Comparison of ENCODE assay signal across 9 mouse cellular contexts in genomic region chr14:121996786-121997185, GRCm38 (mm10). TPM values are rescaled to one million over a fixed set of nuclear protein-coding genes. Genes with fewer than 3 reads are reported as not detected.
DNase-seq lines count a peak whose midpoint lies in the region; ATAC-seq lines count a peak whose summit lies in the region.
"Had no signal": no experiment of that assay in that cellular context is flagged by ENCODE, and none has a peak within 500 bp of the region (broad histone marks: within the 10 kb centered on the region; RNA-seq: fewer than 3 reads in every experiment).

No protein-coding gene starts in this region.

- 90% methylated on average over 8 of the region's 8 CpGs for WGBS in heart, embryonic 11.5 days (ENCODE audit: insufficient replicate concordance)
- 80% methylated on average over 8 of the region's 8 CpGs for WGBS in lung, embryonic 16.5 days
- WGBS in hindbrain, embryonic 12.5 days: 89% methylated on average over 8 of the region's 8 CpGs

- no peaks in the 10 kb centered on the region; the same call in 1 of the 2 replicates for H3K4me1 ChIP-seq in heart, embryonic 11.5 days (ENCODE audit: control insufficient read depth, insufficient read depth, low read length)
- no peaks in the 10 kb centered on the region for H3K4me1 ChIP-seq in lung, embryonic 16.5 days (replicated peaks; ENCODE audit: control insufficient read depth, insufficient read depth, low read length)
- no peaks in the 10 kb centered on the region for H3K4me1 ChIP-seq in hindbrain, embryonic 12.5 days

- H3K27ac ChIP-seq in heart, embryonic 11.5 days (ENCODE audit: low read depth, low read length): no peak overlapping the region
- no peak overlapping the region for H3K27ac ChIP-seq in lung, embryonic 16.5 days (ENCODE audit: low read length)
- H3K27ac ChIP-seq in hindbrain, embryonic 12.5 days: no peak overlapping the region

- H3K36me3 ChIP-seq in heart, embryonic 11.5 days (ENCODE audit: control insufficient read depth, insufficient read depth, low read length): no peaks in the 10 kb centered on the region
- peaks cover 6% of the 10 kb centered on the region; the same call in 1 of the 2 replicates for H3K36me3 ChIP-seq in lung, embryonic 16.5 days (ENCODE audit: control insufficient read depth, insufficient read depth, low read length)
- H3K36me3 ChIP-seq in hindbrain, embryonic 12.5 days: peaks cover 15% of the 10 kb centered on the region

- no peak for ATAC-seq in heart, embryonic 11.5 days (replicated peaks; ENCODE audit: insufficient number of reproducible peaks, low FRiP score, low TSS enrichment)
- ATAC-seq in lung, embryonic 16.5 days (ENCODE audit: low read depth): 0 out of 2 replicates have a peak, but pooled peaks have one; percentile 24
- no peak for ATAC-seq in hindbrain, embryonic 12.5 days (ENCODE audit: low FRiP score)

- H3K4me3 ChIP-seq in heart, embryonic 11.5 days (ENCODE audit: low read depth, low read length): no peak overlapping the region
- H3K4me3 ChIP-seq in lung, embryonic 16.5 days (ENCODE audit: low read length): no peak overlapping the region
- H3K4me3 ChIP-seq in hindbrain, embryonic 12.5 days: no peak overlapping the region

- no peak overlapping the region for H3K9ac ChIP-seq in heart, embryonic 11.5 days (ENCODE audit: low read depth, low read length)
- H3K9ac ChIP-seq in lung, embryonic 16.5 days (ENCODE audit: low read length): no peak overlapping the region
- no peak overlapping the region for H3K9ac ChIP-seq in hindbrain, embryonic 12.5 days

- peak; percentile 98 for DNase-seq in heart, adult 11 months
- peak; percentile 84 for DNase-seq in adipocyte (ENCODE audit: low spot score)
- peak; percentile 78 for DNase-seq in heart, adult 8-10 months (ENCODE audit: low spot score)
- DNase-seq in thymus, postnatal 10 days (ENCODE audit: low spot score in 2 of 2): no peak
- DNase-seq in frontal cortex, postnatal 14 days (ENCODE audit: low spot score in 2 of 2): no peak

- H3K27me3 ChIP-seq in heart, embryonic 11.5 days (ENCODE audit: control insufficient read depth, insufficient read depth, low read length): no peaks in the 10 kb centered on the region
- no peaks in the 10 kb centered on the region for H3K27me3 ChIP-seq in lung, embryonic 16.5 days (ENCODE audit: control insufficient read depth, insufficient read depth, low read depth, low read length)
- H3K27me3 ChIP-seq in hindbrain, embryonic 12.5 days: no peaks in the 10 kb centered on the region

- no peak overlapping the region for H3K4me2 ChIP-seq in heart, embryonic 11.5 days
- no peak overlapping the region for H3K4me2 ChIP-seq in lung, embryonic 16.5 days (ENCODE audit: low read depth, low read length)
- no peak overlapping the region for H3K4me2 ChIP-seq in hindbrain, embryonic 12.5 days (replicated peaks)

- H3K9me3 ChIP-seq in heart, embryonic 11.5 days (replicated peaks; ENCODE audit: control insufficient read depth, low read length): no peaks in the 10 kb centered on the region
- no peaks in the 10 kb centered on the region for H3K9me3 ChIP-seq in lung, embryonic 16.5 days (ENCODE audit: control insufficient read depth, low read length)
- no peaks in the 10 kb centered on the region for H3K9me3 ChIP-seq in hindbrain, embryonic 12.5 days (replicated peaks)

RNA-seq across cellular contexts. Expression of gene Gpr183, which starts 31.8 kb away (rescaled TPM):
- 1.5 TPM in 2 replicates for polyA plus RNA-seq in heart, embryonic 11.5 days (2014; fragmentation: Nextera tagmentation; extraction: Ambion mirVana)
- total RNA-seq in heart, adult 8-10 months (2022): 1 to 10 TPM in 3 of 4 experiments, under 1 TPM in 1; 0.87 to 1.7 (median 1.1) TPM
- 2.3 and 2.7 TPM in 2 replicates for polyA plus RNA-seq in lung, embryonic 16.5 days (2015; fragmentation: Nextera tagmentation; extraction: Ambion mirVana)
- polyA plus RNA-seq in hindbrain, embryonic 12.5 days (2016; fragmentation: Nextera tagmentation; extraction: Ambion mirVana): 2.0 and 2.1 TPM in 2 replicates

RNA-seq across cellular contexts. Expression of gene Timm8a2, which starts 37.7 kb away (rescaled TPM):
- polyA plus RNA-seq in heart, embryonic 11.5 days (2014; fragmentation: Nextera tagmentation; extraction: Ambion mirVana): not detected in 2 replicates
- not detected for total RNA-seq in heart, adult 8-10 months (2022)
- polyA plus RNA-seq in lung, embryonic 16.5 days (2015; fragmentation: Nextera tagmentation; extraction: Ambion mirVana): not detected in 2 replicates
- not detected in 2 replicates for polyA plus RNA-seq in hindbrain, embryonic 12.5 days (2016; fragmentation: Nextera tagmentation; extraction: Ambion mirVana)
- polyA plus RNA-seq: neural tube, embryonic 11.5 days had no signal

Comparison
In these comparisons a context has a peak if more than half of its experiments do, and no peak if none do; other contexts are left out.
1. DNase-seq: peak in heart, adult 11 months (single experiment), adipocyte (single experiment) and heart, adult 8-10 months (single experiment); none in thymus, postnatal 10 days (0 of 2) and frontal cortex, postnatal 14 days (0 of 2).